Mouse (Mus musculus): ENCODE measurements around the gene Tmem190. TPM values are rescaled to one million over a fixed set of nuclear protein-coding genes. Genes with fewer than 3 reads are reported as not detected.

Tmem190 gene
- not detected in 2 replicates for total RNA-seq (2012; rRNA removed)
- not detected in 2 replicates for total RNA-seq (2014; rRNA removed)
- polyA plus RNA-seq (2012; ENCODE audit: insufficient read length, low read depth) = 0.68 TPM in 1 of 2 replicates, not detected in the other

DNA sequence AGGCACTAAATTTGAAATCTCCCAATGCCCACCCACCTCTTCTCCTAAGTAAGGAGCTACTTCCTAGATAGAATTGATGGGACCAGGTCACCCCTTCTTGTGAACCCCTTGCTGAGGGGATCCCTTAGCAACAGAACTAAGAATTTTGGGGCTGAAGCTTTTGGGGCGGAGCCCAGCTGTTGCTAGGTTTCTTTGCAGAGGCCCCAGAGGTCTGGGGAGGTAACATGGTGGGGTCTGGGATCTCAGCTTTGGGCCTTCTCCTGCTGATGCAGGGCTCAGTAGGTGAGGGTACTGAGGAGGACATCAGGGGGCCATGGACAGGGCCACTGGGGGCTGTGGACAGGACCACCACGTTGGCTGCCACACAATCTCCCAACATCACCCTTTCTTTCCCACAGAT lies at the start of gene Tmem190, which contains the start of gene Il11:
Gene Tmem190, plus strand, starts transcription at position 179 of the 400 bp plus-strand sequence.
Gene Il11, minus strand, starts transcription at position 101 of the 400 bp plus-strand sequence.
- Histone ChIP-seq H3K9me3 (replicated peaks; ENCODE audit: low read length) (no peaks in the 10 kb centered on the region), H3K4me2 (ENCODE audit: insufficient read depth, low read depth, poor library complexity, severe bottlenecking) (no peak within 1 kb of the TSS), H3K4me3 (replicated peaks in 1 of 3; ENCODE audit: low read depth in 2 of 3, low read length in 2 of 3, poor library complexity in 1 of 3) (no peak within 1 kb of the TSS), H3K9ac (ENCODE audit: insufficient read depth, low read depth) (no peak within 1 kb of the TSS), H3K4me1 (ENCODE audit: control insufficient read depth in 1 of 2, insufficient read depth in 2 of 2) (peaks cover 9 to 36% of the 10 kb centered on the region in 2 experiments), H3K27ac (ENCODE audit: insufficient read depth, low read depth) (no peak within 1 kb of the TSS), H3K79me2 (replicated peaks; ENCODE audit: control insufficient read depth, extremely low read depth, insufficient read depth, poor library complexity, severe bottlenecking) (no peaks in the 10 kb centered on the region), H3K27me3 (replicated peaks) (peaks cover 3% of the 10 kb centered on the region), H3K36me3 (replicated peaks in 1 of 2; ENCODE audit: control insufficient read depth in 1 of 2, insufficient read depth in 1 of 2, low read length in 1 of 2) (peaks cover 4 to 22% of the 10 kb centered on the region in 2 experiments)
- in situ Hi-C loops (cut with MboI; ENCODE audit: low pct_ligation_motif_present, low pct_unique_long_range_greater_than_20kb, low sequenced_read_pairs) = loop anchor here (5.0 to 10.0 kb wide), 3 partner anchors 35 to 158 kb away; no protein-coding TSS in a partner anchor
- no peak for DNase-seq (ENCODE audit: extremely low read depth)
- TF ChIP-seq CTCF (conservative IDR thresholded peaks at IDR 0.05 in 1 of 2, IDR thresholded peaks at IDR 0.05 in 1 of 2; ENCODE audit: low read depth in 2 of 2, low read length in 2 of 2) (no peak), ZKSCAN1 (IDR thresholded peaks at IDR 0.05; ENCODE audit: borderline replicate concordance, low read depth, low read length) (no peak), NRF1 (IDR thresholded peaks at IDR 0.05; ENCODE audit: low read depth, low read length) (no peak), SIN3A (IDR thresholded peaks at IDR 0.05; ENCODE audit: low read length) (no peak), CHD1 (IDR thresholded peaks at IDR 0.05; ENCODE audit: low read depth, low read length) (no peak), POLR2AphosphoS2 (IDR thresholded peaks at IDR 0.05; ENCODE audit: low read depth, low read length) (no peak), ZMIZ1 (IDR thresholded peaks at IDR 0.05; ENCODE audit: low read depth, low read length) (no peak), MXI1 (IDR thresholded peaks at IDR 0.05; ENCODE audit: low read depth, low read length) (no peak), TBP (conservative IDR thresholded peaks at IDR 0.05; ENCODE audit: low read depth, low read length) (no peak), MEF2A (IDR thresholded peaks at IDR 0.05; ENCODE audit: borderline replicate concordance, low read depth, low read length) (no peak), USF1 (IDR thresholded peaks at IDR 0.05; ENCODE audit: low read depth, low read length) (no peak)
- dilution Hi-C loops (cut with MboI; ENCODE audit: extremely low pct_ligation_motif_present, extremely low pct_unique_long_range_greater_than_20kb, low sequenced_read_pairs) = no loop called here

DNA sequence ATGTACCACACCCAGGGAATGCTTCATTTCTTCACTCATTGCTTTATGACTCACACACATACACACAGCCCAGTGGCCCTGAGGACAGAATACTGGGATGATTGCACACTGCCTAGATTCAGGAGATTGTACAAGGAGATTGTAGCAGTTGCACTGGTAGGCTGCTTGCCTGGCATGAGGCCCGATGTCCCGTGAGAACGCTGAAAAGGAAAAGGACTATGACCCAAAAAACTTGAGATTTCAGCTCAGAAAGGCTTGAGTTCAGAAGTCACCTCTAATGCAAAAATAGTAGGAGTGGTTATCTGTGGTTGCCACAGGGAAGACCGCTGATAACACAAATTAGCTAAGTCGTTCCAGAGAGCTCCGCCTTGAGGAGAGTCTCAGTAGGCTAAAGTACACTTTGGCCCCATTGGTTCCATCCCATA lies 49.8 kb upstream of the Tmem190 start:
- Histone ChIP-seq H3K79me2 (replicated peaks; ENCODE audit: control insufficient read depth, extremely low read depth, insufficient read depth, poor library complexity, severe bottlenecking) (no peaks in the 10 kb centered on the region), H3K36me3 (replicated peaks in 1 of 2; ENCODE audit: control insufficient read depth in 1 of 2, insufficient read depth in 1 of 2, low read length in 1 of 2) (no peaks in the 10 kb centered on the region), H3K4me3 (replicated peaks in 1 of 3; ENCODE audit: low read depth in 2 of 3, low read length in 2 of 3, poor library complexity in 1 of 3) (no peak overlapping the region), H3K9me3 (replicated peaks; ENCODE audit: low read length) (no peaks in the 10 kb centered on the region), H3K9ac (ENCODE audit: insufficient read depth, low read depth) (no peak overlapping the region), H3K4me1 (ENCODE audit: control insufficient read depth in 1 of 2, insufficient read depth in 2 of 2) (peaks cover 0 to 5% of the 10 kb centered on the region in 2 experiments; a peak in 3 of 4 replicates), H3K27ac (ENCODE audit: insufficient read depth, low read depth) (no peak overlapping the region), H3K27me3 (replicated peaks) (no peaks in the 10 kb centered on the region), H3K4me2 (ENCODE audit: insufficient read depth, low read depth, poor library complexity, severe bottlenecking) (no peak overlapping the region)
- dilution Hi-C loops (cut with MboI; ENCODE audit: extremely low pct_ligation_motif_present, extremely low pct_unique_long_range_greater_than_20kb, low sequenced_read_pairs) = no loop called here
- TF ChIP-seq JUN (IDR thresholded peaks at IDR 0.05; ENCODE audit: insufficient read depth, low read depth, low read length) = no peak
- TF ChIP-seq NRF1 (IDR thresholded peaks at IDR 0.05; ENCODE audit: low read depth, low read length) = no peak
- TF ChIP-seq PAX5 (IDR thresholded peaks at IDR 0.05; ENCODE audit: low read length) = no peak
- no peak for TF ChIP-seq MAFK (IDR thresholded peaks at IDR 0.05; ENCODE audit: insufficient replicate concordance, low read length)
- TF ChIP-seq RCOR1 (conservative IDR thresholded peaks at IDR 0.05; ENCODE audit: low read depth, low read length) = no peak
- TF ChIP-seq POLR2A (IDR thresholded peaks at IDR 0.05; ENCODE audit: low read depth, low read length) = no peak
- TF ChIP-seq MXI1 (IDR thresholded peaks at IDR 0.05; ENCODE audit: low read depth, low read length) = no peak
- TF ChIP-seq TCF12 (IDR thresholded peaks at IDR 0.05; ENCODE audit: low read depth, low read length) = no peak
- no peak for TF ChIP-seq ETS1 (conservative IDR thresholded peaks at IDR 0.05; ENCODE audit: low read depth, low read length)
- TF ChIP-seq EP300 (IDR thresholded peaks at IDR 0.05; ENCODE audit: low read length) = no peak
- no peak for TF ChIP-seq IRF4 (IDR thresholded peaks at IDR 0.05; ENCODE audit: low read depth, low read length)
- TF ChIP-seq USF1 (IDR thresholded peaks at IDR 0.05; ENCODE audit: low read depth, low read length) = no peak
- TF ChIP-seq GABPA (IDR thresholded peaks at IDR 0.05; ENCODE audit: insufficient replicate concordance, low read depth, low read length) = no peak
- TF ChIP-seq ZMIZ1 (IDR thresholded peaks at IDR 0.05; ENCODE audit: low read depth, low read length) = no peak
- in situ Hi-C loops (cut with MboI; ENCODE audit: low pct_ligation_motif_present, low pct_unique_long_range_greater_than_20kb, low sequenced_read_pairs) = no loop called here
- DNase-seq (ENCODE audit: extremely low read depth) = no peak

Data from CH12.LX (cell line).